Mouse (Mus musculus): ENCODE measurements around the gene Nuak2.

DNA sequence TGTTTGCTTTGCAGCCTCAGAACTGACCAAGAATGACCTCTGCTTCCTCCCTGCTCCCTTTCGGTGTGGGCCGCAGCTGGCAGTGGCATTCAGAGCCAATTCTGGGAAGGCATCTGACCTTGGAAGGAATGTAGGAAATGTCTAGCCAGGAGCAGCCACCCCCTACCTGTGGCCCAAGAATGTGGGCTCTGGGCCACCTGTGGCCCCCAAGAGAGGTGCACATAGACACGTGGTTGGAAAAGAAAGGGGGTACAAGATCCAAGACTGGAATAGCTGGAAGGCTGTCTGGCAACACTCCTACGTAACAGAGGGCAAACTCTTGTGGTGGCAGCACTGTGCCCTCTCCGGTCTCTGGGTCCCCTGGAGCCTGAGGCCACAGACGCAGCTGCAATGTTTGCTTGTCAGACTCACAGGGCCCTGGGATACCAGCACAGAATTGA lies 39.3 kb downstream of the Nuak2 start:
- TF ChIP-seq POLR2A (IDR thresholded peaks at IDR 0.05; ENCODE audit: extremely low read depth, insufficient read depth, low read length), result no peak
- no peak for TF ChIP-seq CTCF (IDR thresholded peaks at IDR 0.05; ENCODE audit: extremely low read depth, insufficient read depth, low read length)

Measured in cortical plate, adult 2 months (tissue).